Mouse (Mus musculus) testis, adult 2 months (tissue): ENCODE measurements around the gene Myl3.

Source experiments
- CTCF ChIP-seq: fragments of 200-500 bp; IDR thresholded peaks from 2 replicates; pipeline ENCODE4 v1.5.1; 2012; ENCODE audit warnings: low read depth, mild to moderate bottlenecking, inconsistent platforms, low read length, moderate library complexity; ENCODE audit not compliant: control insufficient read depth, insufficient read depth, insufficient replicate concordance
- POLR2A ChIP-seq: fragments of 200-500 bp; IDR thresholded peaks from 2 replicates; pipeline ENCODE4 v1.6.1; 2012; ENCODE audit warnings: low read depth, mild to moderate bottlenecking, inconsistent platforms, low read length, moderate library complexity; ENCODE audit not compliant: control insufficient read depth

DNA sequence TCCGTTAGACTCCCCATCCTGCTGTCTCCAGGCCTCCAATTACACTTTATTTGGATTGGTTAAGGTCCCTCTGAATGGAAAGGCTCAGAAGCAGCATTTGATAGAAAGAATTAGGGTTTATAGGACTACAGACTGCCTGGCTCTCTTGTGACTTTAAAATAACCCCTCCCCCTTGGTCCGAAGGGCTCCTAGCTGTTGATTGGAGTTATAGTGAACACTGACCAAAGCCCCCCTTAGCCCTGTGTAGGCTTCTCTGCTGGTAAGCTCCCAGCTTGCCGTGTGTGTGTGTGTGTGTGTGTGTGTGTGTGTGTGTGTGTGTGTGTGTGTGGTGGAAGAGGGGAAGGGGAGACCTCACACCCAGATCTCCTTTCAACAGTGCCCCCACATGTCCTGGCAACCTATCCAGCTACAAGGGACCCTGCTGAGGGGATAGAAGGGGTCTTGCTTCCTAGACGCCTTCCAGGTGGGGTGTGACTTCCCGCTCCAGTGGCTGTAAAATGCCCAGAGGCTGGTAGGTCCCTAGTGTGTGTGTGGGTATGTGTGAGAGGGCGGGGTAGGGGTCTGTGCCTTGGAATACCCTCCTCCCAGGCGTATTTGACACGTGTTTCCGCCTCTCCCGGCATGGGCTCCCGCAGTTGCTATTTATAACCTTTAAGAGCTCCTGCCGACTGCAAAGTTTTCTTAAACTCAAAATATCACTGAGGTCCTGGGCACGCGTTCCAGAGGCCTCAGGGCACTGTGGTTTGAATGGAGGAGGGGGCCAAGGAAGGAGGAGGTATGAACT, 8.9 kb downstream of the Myl3 start:
- TF ChIP-seq CTCF: no peak
- no peak for TF ChIP-seq POLR2A
